Mouse (Mus musculus) lung, adult 18-20 months (tissue): ENCODE data around the gene Spata45.

ENCODE experiments used
- DNase-seq, 2 experiments: peaks; one replicate each; pipeline ENCODE4 v3.0.0; 2022; ENCODE audit warnings: mixed read lengths in 2 of 2

Gene Spata45

GRCm38 (mm10) chr1:191042106-191042505 is 5.7 kb downstream of the Spata45 start:
- no peak for DNase-seq

DNA sequence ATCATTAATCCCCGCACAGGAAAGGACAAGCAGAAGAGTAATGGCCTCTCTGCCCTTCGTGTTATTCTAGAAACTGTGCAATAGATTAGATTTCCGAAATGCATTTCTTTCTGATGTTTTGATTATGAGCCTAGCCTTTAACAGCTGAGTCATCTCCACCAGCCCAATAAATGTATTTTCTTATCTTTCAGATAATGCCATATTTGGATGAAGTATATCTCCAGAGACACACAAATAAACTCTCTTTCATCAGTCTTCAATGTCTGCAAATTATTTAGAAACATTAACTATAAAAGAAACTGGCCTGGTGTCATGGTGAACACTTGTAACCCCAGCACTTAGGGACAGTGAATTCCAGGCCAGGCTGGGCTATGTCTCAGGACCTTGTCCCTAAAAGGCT is 6.2 kb downstream of the Spata45 start:
- no peak for DNase-seq

- DNase-seq: no peak
These were observed 8.8 kb downstream of the Spata45 start for GRCm38 (mm10) chr1:191045264-191045663.

DNA sequence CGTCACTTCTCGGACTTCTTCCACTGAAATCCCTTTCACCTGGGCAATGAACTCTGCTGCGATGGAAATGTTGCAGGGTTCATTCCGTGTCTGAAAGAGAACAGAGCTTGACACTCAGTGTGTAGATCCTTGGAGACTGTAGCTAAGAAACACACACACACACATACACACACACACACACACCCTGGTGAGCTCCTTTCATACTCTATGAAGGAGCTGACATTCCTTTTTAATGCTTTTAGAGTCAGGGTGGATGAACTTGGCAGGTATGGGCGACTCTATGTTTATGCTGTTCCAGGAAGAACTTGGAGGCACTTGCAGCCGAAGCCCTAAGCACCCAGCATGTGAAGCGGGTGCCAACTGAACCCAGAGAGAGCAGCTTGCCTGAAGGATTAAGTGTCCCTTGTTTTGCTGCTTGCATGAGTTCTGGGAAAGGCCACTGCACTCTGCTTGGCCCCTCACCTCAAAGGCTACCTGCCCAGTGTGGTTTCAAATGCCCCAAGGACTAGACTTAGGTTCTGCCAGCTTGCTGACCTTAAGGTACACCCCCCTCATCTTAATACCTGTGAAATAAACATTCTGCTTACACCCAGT is 9.9 kb downstream of the Spata45 start:
- DNase-seq: no peak

DNA sequence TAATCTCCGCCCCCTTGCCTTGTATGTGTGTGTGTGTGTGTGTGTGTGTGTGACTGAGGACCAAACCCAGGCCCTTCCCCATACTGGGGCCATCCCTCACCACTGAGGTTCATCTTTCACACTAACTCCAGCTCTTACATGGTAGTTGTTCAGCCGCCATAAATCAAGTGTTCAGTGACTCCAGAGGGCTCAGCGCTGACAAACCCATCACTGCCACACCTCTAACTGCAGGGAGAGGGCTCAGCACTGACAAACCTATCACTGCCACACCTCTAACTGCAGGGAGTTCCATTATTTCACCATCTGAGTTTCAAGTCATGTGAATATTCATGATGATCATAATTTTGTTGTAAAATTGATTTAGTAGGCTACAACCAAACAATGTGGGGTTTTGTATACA is 17.1 kb downstream of the Spata45 start:
- no peak for DNase-seq

DNA sequence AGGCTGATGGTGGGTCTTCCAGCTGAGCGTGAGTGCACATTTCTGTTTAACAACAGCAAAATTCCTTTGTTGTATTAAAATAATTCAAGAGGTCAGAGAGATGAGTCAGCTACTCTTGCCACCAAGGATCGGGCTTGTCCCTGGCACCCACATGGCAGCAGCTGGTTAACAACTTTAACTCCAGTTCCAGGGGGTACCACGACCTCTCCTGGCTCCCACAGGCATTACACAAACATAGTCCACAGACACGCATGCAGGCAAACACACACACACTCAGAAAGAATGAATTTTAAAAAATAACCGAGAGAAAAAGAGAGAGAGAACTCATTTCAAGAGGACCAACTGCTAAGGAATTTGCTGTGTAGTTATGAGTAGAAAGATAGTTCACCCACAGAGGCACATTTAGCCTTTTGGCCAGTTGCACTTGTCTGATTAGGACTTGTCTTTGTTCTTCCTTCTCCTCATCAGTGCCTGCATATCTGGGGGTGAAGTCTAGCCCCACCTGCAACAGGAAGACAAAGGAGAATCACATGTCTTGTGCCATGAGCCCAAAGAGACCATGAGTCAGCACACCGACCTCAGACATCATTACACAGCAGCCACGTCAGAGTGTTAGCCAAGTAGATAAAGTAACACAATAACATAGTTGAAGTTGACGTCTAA is 18.6 kb downstream of the Spata45 start:
- DNase-seq: no peak

DNA sequence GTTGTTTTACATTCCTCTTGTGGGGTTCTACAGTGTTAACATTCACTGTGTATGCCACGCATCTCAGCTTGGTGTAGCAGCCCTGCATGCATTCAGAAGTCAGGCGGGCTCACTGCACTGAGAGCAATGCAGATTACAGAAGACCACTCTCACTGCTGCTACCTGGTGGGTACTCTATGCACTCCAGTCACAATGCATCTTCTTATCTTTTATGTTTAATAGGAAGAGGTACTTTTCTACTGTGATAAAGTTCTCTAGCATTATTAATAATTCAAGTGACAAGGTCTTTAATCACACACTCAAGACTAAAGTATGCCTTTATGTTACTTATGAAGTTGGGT is 19.1 kb downstream of the Spata45 start:
- no peak for DNase-seq

GRCm38 (mm10) chr1:191057461-191057860 is 21.0 kb downstream of the Spata45 start:
- DNase-seq: no peak

DNA sequence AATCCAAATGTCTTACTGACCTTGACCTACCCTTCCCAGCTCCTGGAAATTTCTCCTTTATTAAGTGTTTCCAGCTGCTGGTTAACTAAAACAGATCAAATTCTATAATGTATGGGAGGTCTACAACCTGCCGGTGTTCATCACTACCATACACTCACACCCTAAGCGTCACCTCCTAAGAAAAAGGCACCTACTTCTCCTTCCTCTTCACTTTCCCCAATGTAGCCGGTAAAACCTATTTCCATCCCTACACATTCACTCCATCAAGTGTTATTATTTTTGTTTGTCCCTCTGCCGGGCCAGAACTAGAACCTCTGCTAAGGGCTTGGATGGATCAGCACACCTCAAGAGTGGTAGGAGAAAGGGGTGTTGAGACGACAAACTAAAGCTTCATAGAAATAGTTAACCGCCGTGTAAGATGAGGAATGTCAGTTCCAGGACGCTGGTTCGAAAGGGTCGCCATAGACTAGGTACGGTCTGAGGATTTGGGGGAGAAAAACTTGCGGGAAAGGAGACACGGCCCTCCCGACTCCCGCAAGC is 25.9 kb downstream of the Spata45 start:
- DNase-seq: no peak

DNA sequence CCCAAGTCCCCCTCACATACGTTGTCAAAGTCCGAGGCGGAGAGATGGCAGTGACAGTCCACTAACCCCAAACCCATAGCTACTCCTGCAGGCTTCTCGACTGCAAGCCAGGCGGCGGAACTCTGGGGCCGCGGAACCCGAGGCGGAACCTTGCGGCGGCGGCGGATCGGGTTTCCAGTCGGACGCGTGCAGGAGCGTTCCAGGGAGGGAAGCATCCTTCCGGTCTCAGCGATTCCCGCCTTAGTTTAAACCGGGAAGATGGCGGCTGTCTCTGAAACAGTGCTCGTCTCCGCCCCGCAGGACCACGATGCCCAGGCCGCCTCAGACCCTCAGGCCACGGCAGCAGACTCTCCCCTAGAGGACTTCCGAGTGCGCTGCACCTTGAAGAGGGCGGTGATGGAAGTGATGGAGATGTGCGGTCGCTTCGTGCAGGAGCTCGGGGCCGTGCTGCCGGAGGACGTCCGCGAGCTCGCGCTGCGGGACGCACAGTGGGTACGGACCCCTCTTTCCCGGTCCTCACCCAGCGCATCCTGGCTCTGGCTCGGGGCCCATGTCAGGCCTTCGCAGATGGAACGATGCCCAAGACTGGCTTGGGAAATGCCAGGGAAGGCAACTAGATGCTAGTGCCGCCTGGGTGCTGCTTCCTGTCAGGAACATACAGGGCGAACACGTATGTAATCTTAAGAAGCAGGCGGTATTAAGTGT is 26.5 kb downstream of the Spata45 start, which contains the start of the genes Tatdn3 and Nsl1:
Gene Tatdn3 (minus strand): TSS at position 152 of the 705 bp plus-strand sequence.
Gene Nsl1 (plus strand): TSS at position 232 of the 705 bp plus-strand sequence.
- peak; percentile 86 to 88 for DNase-seq

GRCm38 (mm10) chr1:191063700-191064099 is 27.3 kb downstream of the Spata45 start:
- no peak for DNase-seq

DNA sequence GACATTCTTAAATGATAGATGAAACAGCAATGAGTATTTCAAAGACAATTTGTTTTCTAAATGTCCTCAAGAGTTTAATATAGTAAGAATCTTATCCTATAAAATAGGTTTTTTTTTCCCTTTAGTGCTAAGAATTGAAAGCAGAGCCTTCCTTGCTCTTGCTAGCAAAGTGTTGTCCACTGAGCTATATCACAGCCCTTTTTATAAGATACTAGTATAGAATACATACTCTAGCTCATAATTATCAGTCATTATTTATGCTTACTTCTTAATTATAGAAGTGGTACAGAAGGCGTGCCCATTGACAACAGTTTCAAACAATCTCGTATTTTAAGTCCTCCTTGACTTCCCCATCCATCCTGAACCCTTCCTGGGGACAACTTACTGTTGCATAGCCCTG is 28.1 kb downstream of the Spata45 start:
- no peak for DNase-seq

DNA sequence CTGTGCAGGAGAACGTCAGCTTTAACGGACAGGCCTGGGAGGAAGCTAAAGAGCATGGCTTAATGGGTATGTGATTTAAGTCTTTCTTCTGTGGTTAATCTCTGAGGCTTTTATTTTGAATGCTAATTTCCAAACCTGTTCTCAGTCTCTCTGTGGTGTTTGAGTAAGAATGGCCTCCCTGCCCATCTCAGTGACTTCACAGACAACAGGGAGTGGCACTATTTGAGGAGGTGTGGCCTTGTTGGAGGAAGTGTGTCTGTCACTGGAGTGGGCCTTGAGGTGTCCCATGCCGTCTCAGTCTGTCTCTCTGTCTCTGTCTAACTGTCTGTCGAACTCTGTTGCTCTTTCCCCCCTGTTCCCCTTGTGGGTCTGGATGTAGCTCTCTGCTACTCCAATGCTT is 28.7 kb downstream of the Spata45 start:
- no peak for DNase-seq

DNA sequence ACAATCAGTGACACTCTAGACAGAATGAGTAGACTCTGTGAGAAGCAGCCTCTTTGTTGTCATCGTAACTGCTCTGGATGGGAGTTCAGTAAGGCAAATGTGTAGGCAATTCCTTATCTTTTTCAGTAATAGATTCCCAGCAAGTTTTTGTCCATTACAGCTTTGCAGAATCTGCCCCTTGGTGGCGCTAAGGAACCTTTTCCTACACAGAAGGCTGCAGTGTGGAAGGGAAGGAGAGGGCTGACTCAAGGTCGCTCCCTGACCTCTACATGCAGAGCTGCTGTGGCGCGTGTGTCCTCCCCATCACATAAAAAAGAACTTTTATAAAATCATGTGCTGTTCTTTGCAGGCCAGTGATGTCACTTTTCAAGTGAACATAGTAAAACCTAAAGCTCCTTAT is 31.9 kb downstream of the Spata45 start:
- no peak for DNase-seq

DNA sequence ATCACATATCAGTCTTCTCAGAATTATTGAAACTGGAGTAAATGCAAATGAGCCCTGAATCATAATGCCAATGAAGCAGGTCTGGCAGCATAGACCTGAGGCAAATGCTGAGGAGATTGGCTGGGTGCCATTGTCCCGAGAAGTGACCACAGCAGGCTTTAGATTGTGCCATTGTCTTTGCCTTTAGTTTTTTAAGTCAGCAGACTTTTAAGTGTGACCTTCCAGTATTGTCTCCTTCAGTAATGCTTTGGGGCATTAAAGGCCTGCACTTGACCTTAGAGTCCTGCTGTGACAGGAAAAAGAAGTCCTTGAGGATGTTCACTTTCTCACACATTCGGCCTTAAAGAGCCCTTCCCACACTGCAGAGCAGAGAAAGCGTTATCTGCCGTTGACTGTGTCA is 33.8 kb downstream of the Spata45 start:
- DNase-seq: no peak

DNA sequence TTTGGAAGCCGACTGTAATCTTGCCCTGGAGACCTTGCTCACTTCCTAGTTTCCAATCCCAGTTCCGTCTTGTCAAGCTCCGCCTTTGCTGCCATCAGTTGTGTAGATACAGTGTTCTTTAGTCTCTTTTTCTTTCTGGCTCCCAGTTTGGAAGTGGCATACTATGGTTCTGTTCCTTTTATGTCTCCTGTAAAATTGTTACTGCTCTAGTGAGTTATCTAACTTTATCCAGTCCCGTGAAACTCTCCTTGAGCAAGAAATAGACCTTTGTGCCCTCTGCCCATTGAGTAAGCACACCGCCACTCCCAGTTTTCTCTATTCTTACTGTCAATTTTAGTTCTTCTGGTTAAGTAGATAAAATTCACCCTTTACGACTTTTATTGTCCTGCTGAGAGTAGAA is 35.2 kb downstream of the Spata45 start:
- DNase-seq: no peak

DNA sequence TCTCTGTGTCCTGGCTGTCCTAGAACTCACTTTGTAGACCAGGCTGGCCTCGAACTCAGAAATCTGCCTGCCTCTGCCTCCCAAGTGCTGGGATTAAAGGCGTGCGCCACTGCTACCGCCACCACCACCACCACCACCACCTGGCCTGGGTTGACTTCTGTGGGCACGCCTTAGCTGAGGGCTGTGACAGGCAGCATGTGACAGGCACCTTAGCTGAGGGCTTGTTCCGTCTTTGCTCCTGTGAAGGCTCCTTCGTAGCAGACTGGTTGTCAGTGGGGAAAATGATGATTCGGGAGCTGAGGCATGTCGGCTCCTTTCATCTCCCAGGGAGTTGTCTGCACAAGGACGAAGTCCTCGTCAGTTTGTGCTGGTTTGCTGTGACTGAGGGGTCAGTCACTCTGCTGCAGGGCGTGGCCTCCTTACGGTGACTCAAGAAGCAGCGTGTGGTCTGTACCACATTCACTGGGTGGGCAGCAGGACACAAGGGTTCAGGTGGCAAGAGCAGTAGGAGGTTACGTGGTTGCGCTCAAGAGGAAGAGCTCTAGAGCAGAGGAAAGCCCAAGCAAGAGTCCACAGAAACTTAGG is 36.0 kb downstream of the Spata45 start:
- DNase-seq: no peak

DNA sequence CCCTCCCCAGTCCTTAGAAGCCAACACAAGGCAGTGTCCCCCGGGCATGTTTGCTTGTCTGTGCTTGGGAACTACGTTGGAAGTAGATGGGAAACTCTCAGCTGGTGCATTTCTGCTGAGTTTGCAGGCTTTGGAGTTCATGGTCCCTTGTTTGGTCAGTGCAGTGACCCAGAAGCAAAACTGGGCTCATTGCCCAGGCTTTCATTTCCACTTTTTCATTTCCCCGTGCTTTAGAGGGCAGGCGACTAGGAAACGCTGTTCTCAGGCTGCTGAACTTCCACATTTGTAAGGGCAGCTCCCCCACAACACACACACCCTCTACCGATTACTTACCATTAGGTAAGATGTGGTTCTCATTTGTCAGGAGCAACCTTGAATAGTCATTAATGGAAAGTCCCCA is 36.6 kb downstream of the Spata45 start:
- DNase-seq: peak; percentile 53 to 65

DNA sequence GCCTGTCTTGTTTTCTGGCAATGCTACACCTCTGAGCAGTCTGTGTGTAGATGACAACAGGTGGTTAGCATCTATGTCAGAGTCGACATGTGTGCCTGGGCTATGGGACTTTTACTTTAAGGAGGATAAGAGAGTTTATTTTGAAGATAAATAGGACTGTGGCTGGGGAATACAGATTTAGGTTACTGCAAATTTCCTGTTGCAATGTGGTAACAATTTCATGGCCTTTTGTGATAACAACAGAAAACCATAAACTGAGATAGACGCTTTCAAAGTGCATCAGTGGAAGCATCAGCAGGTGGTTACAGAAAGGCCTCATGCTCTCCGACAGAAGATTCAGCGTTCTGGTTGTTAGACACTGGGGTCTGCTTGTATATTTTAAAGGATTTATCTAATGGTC is 37.0 kb downstream of the Spata45 start:
- DNase-seq: no peak

GRCm38 (mm10) chr1:191075199-191075883 is 38.9 kb downstream of the Spata45 start:
- DNase-seq: peak; percentile 64

- no peak for DNase-seq
These were observed 46.8 kb downstream of the Spata45 start for GRCm38 (mm10) chr1:191083230-191083629.

DNA sequence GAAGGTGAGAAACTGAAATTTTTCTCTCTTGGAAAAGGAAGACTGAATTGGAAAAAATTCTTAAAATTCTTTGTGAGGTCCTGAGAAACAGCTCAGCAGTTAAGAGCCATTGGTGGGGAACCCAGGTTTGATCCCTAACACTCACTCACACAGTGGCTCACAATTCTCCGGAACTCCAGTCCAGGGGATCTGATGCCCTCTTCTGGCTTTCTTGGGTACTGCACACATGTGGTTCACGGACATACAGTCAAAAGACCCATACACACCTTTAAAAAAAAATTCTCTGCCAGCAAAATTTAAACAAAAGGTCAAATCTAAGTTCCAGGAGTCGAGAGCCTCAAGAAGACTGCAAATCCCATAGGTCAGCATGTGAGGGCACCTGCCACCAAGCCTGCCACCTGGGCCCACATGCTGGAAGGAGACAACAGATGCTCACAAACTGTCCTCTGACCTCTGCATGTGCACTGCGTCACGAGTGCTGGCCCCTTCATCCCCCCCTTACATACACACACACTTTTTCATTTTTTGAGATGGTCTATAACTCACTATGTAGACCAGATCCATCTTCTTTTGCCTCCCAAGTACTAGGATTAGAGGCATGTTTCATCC is 48.6 kb downstream of the Spata45 start:
- peak; percentile 45 for DNase-seq

DNA sequence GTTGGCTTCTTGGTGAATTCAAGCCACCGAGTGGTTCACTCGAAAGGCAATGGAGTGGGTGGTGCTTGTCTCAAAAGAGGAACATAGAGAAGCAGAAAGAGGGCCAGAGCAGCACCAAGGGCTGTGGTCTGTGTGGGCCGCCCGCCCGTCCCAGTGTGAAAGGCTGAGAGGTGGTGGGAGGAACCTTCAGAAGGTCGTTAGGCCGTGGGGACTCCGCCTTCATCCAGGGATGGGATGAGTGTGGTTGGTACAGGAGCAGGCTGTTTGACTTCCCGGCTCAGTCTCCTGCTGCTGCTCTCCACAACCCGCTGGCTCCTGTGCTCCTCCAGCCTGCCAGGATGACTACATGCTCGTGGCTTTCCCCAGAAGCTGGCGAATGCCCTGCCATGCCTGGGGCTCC is 49.2 kb downstream of the Spata45 start:
- peak; percentile 34 to 38 for DNase-seq
